Mouse (Mus musculus) left cerebral cortex, postnatal 10 days (tissue): Measurements from ENCODE around the gene Htr1f. TPM values are rescaled to one million over a fixed set of nuclear protein-coding genes. Genes with fewer than 3 reads are reported as not detected.
A peak's percentile ranks its signal among the peaks of the same experiment; 100 is the strongest.
"Not testable (repeated sequence)": the region's sequence is repeated elsewhere in the genome, so short reads cannot be mapped to it uniquely, and the experiment has no call there.

Experiments
- DNase-seq, 2 experiments: peaks; one replicate each; pipeline ENCODE4 v3.0.0; 2021 to 2022; ENCODE audit warnings: low spot score in 2 of 2, mixed read lengths in 1 of 2; ENCODE audit errors: extremely low spot score in 1 of 2
- intact Hi-C: fragments of 180-260 bp; cut with DNase I; formaldehyde crosslinking; loops from one replicate; pipeline ENCODE4 v1.15.1; 2025
- total RNA-seq, 2 experiments: library from RNA; stranded (reverse); gene quantifications; 2 replicates each; pipeline ENCODE4 v1.2.3; 2021

Gene Htr1f
- total RNA-seq = 1 to 10 TPM; 3.9 to 4.0 TPM

DNA sequence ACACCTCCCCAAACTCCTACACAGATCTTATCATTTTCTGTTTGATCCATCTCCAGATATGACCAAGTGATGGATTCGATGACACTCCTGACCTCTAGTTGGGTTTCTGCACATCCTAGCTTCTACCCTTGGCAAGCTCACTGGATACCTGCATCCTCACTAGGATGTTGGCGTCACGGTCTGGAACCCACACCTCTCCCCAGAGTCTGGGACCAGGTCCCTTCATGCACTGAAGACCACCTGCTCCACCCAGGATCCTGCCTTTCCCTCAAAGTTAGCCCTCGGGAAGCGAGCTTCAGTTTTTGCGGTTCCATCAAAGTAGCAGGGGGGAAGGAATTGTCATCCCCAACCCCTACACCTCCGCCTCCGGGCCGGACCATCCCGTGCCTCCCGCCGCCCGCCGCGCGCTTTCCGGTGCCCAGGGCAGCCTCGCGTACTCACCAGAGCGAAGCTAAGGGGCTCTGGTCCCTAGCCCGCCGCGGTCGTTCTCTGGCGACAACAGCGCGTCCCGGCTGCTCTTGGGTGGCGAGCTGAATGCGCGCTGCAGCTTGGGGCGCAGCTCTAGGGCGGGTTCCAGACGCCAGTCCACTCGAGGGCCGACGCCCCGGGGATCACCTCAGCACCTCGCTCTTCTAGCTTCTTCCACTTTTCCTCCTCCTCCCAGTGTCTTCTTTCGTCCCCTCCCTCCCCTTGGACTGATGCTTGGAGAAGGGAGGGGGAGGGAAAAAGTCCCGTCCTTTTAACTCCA is at the start of gene Htr1f:
Htr1f (minus strand) TSS at position 671 of the 748 bp plus-strand sequence.
- DNase-seq = peak in 1 of 2 experiments; percentile 33
- intact Hi-C loops = loop anchor here (10.0 kb wide), 1 partner anchor 369 kb away; no protein-coding TSS in a partner anchor

GRCm38 (mm10) chr16:65139771-65140170 is 34.1 kb upstream of the Htr1f start:
- intact Hi-C loops = no loop called here
- DNase-seq = no peak

GRCm38 (mm10) chr16:65129391-65129790 is 23.7 kb upstream of the Htr1f start:
- DNase-seq = no peak
- intact Hi-C loops = no loop called here

GRCm38 (mm10) chr16:65127846-65128245 is 22.2 kb upstream of the Htr1f start:
- no peak for DNase-seq
- intact Hi-C loops = no loop called here

GRCm38 (mm10) chr16:65112221-65112620 is 6.6 kb upstream of the Htr1f start:
- no peak for DNase-seq
- intact Hi-C loops = no loop called here

- DNase-seq = no peak
- intact Hi-C loops = no loop called here
These were observed 12.1 kb downstream of the Htr1f start for GRCm38 (mm10) chr16:65093552-65093951.

DNA sequence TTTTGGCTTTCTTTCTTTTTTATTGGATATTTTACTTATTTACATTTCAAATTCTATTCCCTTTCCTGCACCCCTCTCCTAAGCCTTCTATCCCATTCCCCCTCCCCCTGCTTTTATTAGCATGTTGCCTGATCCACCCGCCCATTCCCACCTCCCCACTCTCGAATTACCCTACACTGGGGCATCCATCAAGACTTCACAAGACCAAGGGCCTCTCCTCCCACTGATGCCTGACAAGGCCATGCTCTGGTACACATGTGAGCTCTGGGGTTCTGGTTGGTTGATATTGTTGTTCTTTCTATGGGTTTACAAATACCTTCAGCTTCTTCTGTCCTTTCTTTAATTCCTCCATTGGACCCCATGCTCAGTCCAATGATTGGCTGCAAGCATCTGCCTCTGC is 22.2 kb downstream of the Htr1f start:
- intact Hi-C loops = no loop called here
- DNase-seq = no peak

- intact Hi-C loops = no loop called here
These were observed 35.8 kb downstream of the Htr1f start for GRCm38 (mm10) chr16:65069867-65070266.

DNA sequence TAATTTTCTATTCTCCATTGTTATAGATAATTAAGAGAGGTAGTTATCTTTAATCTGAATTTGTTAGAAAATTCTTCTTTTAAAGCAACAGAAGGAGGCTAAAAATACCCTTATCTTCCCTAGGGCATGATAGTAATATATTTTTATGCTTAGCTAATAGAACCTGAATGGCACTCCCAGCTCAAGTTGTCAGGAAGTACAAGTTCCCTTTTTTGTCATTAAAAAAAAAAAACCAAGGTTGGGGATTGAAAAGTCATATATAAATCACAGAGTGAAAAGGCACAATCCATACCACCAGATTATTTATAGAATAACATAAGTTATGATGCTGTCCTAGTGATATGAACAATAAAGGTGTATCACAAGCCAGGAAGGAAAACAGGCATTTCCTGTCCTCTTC is 39.4 kb downstream of the Htr1f start:
- intact Hi-C loops = no loop called here
- no peak for DNase-seq

More at GRCm38 (mm10) chr16:65069867-65070266, 35.8 kb downstream of the Htr1f start:
- DNase-seq = no peak

GRCm38 (mm10) chr16:65037660-65038425 is 67.8 kb downstream of the Htr1f start:
- DNase-seq, intact Hi-C loops: not testable (repeated sequence)

DNA sequence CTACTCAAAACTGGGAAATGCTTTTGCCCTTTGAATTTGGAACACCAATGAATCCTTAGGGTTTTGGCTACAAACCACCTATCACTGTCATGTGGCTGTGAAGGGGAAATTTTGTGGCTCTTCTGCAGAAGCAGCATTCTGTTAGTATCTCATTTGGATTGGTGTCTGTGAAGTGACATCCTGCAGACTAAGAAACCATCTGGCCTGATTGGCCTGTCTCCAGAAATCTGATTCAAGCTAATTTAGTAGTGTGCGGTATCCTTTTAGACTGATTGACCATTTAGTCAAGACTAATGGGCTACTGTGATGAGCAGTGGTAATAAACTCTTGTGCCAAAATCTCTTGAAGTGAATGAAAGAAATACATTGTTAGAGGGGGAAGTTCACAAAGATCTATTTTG is 76.0 kb downstream of the Htr1f start:
- intact Hi-C loops = no loop called here
- peak; percentile 35 to 59 for DNase-seq

DNA sequence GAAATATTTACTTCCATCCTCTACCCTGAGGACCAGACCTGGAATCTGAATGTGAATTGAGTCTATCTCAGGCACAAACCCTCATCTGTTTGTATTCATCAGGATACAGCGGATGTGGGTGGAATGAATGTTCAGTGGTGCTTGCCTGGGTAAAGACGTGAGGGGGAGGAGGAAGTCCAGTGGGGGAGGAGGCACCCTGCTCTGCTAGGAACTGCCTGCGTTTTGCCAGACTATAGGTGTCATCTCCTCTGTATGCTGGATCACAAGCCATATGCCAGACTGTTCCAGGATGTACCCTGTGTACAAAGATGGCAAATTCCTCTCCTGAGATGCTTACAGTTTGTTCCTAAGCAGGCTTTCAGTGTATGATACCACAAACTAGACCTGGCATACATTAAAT is 83.3 kb downstream of the Htr1f start:
- DNase-seq = no peak
- intact Hi-C loops = no loop called here

DNA sequence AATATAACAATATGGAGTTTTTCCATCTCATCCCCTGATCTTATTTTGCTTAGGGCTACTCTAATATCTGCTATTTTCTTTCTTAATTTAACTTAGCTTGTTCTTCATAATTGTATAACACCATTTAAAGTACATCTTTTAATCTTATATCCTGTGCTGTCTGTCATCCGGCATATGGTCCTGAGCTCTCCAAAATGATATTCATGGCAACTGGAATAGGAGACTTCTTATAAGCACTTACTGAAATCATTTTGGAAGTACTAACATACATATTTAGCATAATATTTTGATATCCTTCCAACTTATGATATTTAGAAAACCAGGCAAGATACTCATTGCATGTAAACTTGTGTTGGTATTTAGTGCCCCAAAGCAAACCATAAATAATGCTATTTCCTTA is 86.9 kb downstream of the Htr1f start:
- intact Hi-C loops = no loop called here
- no peak for DNase-seq

DNA sequence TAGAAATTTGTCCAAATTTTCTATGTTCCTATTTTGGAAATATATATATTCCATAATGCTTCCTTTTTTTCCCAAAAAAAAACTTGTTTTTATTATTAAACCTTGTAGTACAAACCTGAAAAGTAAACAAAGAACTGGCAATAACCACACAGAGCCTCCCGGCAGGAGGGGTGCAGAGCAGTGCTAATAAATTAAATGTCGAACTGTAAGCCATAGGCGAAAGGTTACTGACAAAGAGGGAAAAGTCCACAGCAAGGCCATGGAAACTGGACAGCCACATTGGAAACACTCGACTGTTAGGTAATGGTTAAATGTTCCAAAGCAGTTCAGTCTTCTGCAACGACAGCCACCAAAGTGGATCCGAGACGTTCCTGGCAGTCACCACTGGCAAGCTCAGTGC is 87.5 kb downstream of the Htr1f start:
- intact Hi-C loops = no loop called here
- DNase-seq = no peak

- intact Hi-C loops = no loop called here
- no peak for DNase-seq
These were observed 88.1 kb downstream of the Htr1f start for GRCm38 (mm10) chr16:65017566-65017965.

DNA sequence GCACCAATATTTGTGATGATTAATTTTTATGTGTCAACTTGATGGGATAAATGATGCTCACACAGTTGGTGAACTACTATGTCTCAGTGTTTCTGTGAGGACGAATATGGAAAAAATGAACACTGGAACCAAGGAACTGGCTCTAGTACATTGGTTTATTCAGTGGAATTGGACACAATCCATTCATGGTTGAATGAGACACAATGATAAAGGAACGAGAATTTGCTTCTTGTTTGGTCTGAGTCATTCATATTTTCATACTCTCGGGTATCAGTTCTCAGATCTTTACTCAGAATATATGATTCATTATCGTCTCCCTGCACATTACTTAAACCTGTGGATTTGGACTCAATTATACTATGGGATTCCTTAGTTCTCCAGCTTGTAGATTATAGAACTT is 90.4 kb downstream of the Htr1f start:
- intact Hi-C loops = no loop called here
- DNase-seq = no peak

GRCm38 (mm10) chr16:65001993-65002821 is 103.4 kb downstream of the Htr1f start:
- no peak for DNase-seq
- intact Hi-C loops = no loop called here

- no peak for DNase-seq
- intact Hi-C loops = no loop called here
These were observed 116.3 kb downstream of the Htr1f start for GRCm38 (mm10) chr16:64989279-64989800.

- DNase-seq = no peak
- intact Hi-C loops = no loop called here
These were observed 118.1 kb downstream of the Htr1f start for GRCm38 (mm10) chr16:64987564-64987963.
